Mouse (Mus musculus): ENCODE measurements around the gene Npepps.

Gene Npepps

DNA sequence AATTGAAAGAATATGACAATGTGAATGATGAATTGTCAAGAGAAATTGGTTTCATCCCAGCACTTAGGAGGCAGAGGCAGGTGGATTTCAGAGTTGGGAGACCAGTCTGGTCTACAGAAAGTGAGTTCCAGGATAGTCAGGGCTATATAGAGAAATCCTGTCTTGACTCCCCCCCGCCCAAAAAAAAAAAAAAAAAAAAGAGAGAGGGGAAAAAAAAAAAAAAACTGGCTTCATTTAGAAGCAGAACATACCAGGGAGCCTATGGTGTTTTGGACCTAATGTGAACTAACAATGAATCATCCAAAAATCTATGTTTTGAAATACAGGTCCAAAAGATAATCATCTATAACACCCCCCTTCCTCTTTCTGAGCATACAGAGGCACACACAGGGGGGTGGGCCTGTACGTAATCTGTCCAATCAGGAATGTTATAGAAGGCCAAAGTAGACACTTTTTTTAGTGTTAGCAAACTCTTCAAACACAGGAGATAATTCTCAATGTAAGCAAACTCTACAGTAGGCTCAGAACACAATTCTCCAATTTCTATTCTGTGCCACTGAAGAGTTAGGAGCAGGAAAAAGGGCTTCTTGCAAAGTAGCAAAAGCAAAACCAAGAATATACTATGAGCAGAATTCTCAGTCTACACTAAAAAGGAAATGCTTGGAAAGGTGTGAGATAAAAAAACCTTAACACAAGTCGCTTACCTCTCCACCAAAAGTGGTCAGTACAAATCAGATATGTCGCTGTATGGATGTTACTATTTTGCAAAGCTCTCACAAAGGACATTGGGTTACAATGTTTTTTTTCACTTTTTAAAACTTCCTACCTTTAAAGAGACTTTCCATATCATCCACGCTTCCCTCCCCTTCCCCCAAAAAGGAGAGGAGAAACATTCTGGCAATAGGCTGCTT, 94.5 kb downstream of the Npepps start:
- no peak for DNase-seq

DNA sequence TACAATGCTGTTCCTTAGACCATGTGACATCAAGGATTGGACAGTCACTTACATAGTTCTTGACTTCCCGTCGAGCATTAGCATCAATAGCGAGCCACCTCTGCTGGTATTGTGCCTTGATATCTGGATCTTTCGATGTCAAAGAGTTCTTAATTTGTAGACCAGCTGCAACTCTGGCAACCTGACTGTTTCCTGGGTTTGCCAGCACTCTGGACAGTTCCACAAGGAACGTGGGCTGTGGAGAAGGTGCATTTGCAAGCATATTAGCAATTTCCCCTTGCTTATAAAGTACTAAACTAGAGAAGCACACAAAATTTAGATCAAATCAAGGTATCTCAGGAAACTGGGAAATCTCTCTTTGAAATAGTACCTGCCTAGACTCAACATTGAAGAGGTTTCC, 95.6 kb downstream of the Npepps start:
- no peak for DNase-seq

DNA sequence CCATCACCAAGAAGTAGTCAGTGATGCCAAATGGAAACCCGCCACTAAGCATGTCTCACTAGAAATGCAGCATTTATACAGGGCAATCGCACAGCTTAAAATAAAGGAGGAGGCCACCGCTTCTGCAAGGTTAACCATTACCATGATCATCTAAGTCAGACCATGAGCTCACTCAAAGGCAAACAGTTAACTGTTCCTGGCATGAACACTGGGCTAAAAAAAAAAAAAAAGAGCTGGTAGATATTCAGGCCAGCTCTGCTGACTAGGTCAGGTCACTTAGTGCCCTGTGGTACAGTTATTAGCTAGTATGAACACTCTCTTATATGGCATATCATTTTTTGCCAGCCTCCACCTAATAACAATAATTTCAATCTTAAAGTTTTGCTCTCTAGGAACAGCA, 98.0 kb downstream of the Npepps start:
- no peak for DNase-seq

DNA sequence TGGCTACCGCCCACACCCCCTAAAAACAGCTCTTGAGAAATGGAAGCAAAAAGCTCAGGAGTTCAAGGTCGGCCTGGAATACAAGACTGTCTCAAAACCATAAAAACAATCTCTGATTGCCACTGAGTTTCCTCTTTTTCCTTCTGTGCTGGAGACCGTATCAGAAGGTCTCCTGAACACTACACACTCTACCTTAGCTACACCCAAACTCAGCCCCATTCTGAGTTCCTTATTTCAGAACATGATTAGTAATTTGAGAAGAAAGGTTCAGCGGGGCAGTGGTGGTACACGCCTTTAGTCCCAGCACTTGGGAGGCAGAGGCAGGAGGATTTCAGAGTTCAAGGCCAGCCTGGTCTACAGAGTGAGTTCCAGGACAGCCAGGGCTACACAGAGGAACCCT, 99.4 kb downstream of the Npepps start:
- no peak for DNase-seq

- DNase-seq: no peak
These were observed 102.2 kb downstream of the Npepps start for GRCm38 (mm10) chr11:97178198-97178597.

DNA sequence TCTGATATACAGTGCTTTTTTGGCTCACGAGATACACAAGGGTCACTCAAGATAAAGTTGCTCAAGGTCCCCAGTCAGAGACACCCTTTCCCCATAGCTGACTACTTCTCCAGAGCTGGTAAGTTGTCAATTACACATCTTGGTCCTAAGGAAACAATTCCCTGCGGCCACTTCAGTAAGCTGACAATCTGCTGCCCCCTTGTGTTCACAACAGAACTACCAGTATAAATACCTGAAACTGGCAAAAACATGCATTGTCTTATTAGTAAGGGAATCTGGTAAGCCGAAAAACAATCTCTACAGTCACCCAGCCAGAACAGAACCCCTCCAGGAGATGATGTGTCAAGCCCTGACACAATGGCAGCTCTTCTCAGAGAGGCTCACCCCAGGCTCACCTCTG, 103.6 kb downstream of the Npepps start:
- DNase-seq: no peak

GRCm38 (mm10) chr11:97175499-97175898, 104.9 kb downstream of the Npepps start:
- DNase-seq: no peak

DNA sequence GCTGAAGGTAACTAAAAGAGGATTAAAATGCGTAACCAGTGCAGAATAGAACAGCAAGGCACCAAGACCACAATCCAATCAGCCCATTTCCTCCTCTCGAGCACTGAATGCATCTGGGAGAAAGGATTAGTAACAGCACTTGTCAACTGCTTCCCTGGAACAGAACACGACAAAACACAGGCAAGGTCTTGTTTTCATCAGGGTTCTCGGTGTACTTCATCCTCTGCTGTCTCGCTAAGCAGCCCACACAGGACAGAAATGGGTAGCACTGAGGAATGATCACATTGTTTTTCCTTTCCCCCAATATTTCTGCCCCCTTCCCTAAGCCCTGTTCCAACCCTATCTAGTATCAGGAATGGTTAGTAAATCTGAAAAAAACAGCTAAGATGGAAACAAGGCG, 120.1 kb downstream of the Npepps start:
- DNase-seq: no peak

GRCm38 (mm10) chr11:97156999-97157398, 123.4 kb downstream of the Npepps start:
- DNase-seq: no peak
